ENCODE assay signal across 21 mouse cellular contexts in the genomic region with DNA sequence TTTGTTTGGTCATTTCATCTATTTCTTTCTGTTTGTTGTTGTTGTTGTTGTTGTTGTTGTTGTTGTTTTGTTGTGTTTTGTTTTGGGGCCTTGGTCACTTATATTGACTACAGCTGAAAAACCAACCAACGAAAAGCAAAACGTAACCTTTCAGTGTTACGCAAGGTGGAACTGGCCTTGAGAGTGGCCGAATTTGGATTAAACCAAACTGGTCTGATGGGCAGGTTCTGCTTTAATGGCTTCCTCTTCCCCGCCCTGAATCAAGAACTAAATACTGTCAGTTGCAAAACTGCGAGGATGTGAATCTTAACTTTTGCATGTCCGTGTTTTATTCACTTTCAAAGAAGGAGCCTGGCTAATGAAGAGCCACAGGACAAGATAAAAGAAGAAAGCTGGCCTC.
DNase-seq lines count a peak whose midpoint lies in the region; ATAC-seq lines count a peak whose summit lies in the region.
"Had no signal": no experiment of that assay in that cellular context is flagged by ENCODE, and none has a peak within 500 bp of the region (broad histone marks: within the 10 kb centered on the region; RNA-seq: fewer than 3 reads in every experiment).

No protein-coding gene starts in this region.

- peak; percentile 54 for DNase-seq in 416B (ENCODE audit: low read depth)
- no peak for DNase-seq in embryo, embryonic 11 days
- no peak for DNase-seq in gastrocnemius, postnatal 10 days
- DNase-seq in embryo, embryonic 10 days (ENCODE audit: low spot score): no peak
- DNase-seq: adrenal gland, adult 8-10 months; adrenal gland, postnatal 14 days; adrenal gland, postnatal 36 days; B cell, adult 2 months; cerebellum, adult 11-12 months; cerebellum, adult 2 months; cerebellum, adult 9-10 months; cerebellum, postnatal 10 days; cerebellum, postnatal 25 days; forebrain, postnatal 0 days had no signal

- peak; percentile 77 for ATAC-seq in granulocyte monocyte progenitor cell, adult 5-6 weeks (replicated peaks; ENCODE audit: poor library complexity, severe bottlenecking)
- peak; percentile 48 for ATAC-seq in megakaryocyte progenitor cell, adult 5-6 weeks (replicated peaks; ENCODE audit: poor library complexity)
- ATAC-seq: activated CD4-positive, CD25-positive, alpha-beta regulatory T cell, adult 4 months; CD4-positive, CD25-positive, alpha-beta regulatory T cell, adult 4 months; forebrain, embryonic 13.5 days; forebrain, embryonic 15.5 days; forebrain, postnatal 0 days; Patski had no signal
